Mouse (Mus musculus) c-Kit-positive CD71-positive TER-119-positive erythroid progenitor cells, embryonic 14.5 days (primary cell): ENCODE results near the gene Gm49395.

Experiments
- DNase-seq: peaks from one replicate; pipeline ENCODE4 v3.0.0-alpha.2; 2013; ENCODE audit warnings: low spot score

Gm49395 gene

GRCm38 (mm10) chr13:115101355-115102191 lies at the start of gene Gm49395, which contains the start of gene Itga1:
Gene Gm49395 (minus strand): TSS chr13:115101921.
Gene Itga1 (minus strand): TSS chr13:115101964.
- no peak for DNase-seq

DNA sequence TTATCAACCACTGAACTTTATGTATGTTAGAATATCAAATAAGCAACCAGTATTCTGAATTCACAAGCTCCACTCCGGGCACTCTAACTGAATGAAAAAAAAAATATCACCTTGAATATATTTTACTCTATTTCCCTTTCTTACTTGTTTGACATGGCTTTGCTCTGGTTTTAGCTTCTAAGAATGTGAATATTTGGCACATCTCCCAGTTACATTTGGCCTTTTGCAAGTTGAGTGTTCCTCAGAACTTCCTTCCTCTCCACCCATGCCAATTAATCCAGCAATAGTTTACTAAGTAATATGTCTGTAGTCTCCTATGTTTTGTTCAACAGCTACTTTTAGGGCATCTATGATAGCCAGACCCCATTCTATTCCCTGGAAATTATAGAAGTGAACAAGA lies 48.9 kb upstream of the Gm49395 start:
- no peak for DNase-seq

DNA sequence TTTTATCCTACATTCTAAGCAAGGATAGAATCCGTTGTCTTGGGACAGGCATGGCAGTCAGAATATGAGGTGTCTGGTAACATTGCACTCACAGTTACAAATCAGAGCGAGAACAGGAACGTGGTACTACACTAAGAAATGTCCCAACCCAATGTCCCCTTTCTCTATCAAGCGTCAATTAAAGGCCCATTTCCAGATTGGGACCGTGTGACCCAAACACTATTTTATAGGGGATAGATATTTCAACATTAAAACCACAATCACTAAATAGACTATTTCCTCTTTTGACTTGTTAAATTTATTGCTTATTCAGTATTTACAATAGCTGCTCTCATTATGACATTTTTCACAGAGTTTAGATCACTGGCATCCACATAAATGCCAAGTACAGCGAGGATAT lies 48.1 kb upstream of the Gm49395 start:
- no peak for DNase-seq

GRCm38 (mm10) chr13:115143575-115143974 lies 41.9 kb upstream of the Gm49395 start:
- DNase-seq = no peak

- DNase-seq = no peak
Measured at GRCm38 (mm10) chr13:115142066-115142465, 40.3 kb upstream of the Gm49395 start.

DNA sequence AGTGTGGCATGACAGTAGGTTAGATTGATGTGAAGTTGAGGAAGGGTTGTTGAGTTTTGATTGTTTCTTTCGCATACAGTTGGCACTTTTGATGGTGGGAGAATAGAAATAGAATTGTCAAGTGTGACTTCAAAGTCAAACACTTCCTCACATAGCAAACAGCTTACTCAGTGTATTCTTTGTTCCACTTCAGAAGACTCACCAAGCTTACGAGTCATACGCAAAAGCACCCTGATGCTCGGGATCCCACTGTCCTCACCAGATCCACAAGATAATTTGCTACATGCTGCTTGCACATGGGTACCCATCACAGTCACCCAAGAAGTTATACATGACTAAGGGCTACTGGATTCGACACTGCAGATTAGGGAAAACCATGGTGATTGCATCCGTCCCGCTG lies 36.8 kb upstream of the Gm49395 start:
- DNase-seq = no peak

GRCm38 (mm10) chr13:115136761-115137160 lies 35.0 kb upstream of the Gm49395 start:
- no peak for DNase-seq

GRCm38 (mm10) chr13:115132435-115132834 lies 30.7 kb upstream of the Gm49395 start:
- no peak for DNase-seq

GRCm38 (mm10) chr13:115131381-115131780 lies 29.7 kb upstream of the Gm49395 start:
- no peak for DNase-seq

DNA sequence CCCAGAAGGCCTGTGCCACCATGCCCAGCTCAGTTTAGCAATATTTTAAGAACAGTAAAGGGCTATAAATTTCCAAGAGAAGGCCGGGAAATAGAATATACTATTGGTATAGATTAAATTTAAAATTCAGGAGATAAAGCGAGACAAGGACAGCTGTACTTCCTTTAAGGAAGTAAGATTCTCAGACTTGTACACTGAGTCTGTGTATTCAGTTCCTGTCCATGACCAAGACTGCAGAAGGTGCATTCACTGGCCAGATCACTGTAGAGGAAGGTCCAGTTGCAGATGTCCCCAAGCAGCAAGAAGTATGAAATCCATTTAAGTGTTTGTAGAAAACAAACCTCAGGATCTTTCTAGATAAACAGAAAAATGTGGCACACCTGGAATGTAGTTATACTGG lies 28.3 kb upstream of the Gm49395 start:
- no peak for DNase-seq

DNA sequence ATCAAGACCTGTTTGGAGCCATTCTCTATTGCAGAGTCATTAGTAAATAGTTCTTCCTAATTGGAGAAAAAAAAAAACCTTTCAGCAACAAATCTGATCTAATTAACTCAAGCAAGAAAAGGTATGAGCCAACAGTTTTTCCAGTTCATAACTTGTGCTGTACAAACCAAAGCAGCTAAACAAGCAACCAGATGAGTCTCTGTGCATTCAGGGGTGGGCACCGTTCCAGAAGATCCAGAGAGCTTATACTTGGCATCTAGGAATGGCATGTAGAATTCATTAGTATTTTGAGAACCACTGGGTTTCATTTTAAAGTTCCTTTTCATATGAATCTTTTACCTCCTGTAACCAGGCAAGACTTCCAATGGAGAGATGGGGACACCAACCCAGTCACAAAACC lies 26.1 kb upstream of the Gm49395 start:
- DNase-seq = no peak

DNA sequence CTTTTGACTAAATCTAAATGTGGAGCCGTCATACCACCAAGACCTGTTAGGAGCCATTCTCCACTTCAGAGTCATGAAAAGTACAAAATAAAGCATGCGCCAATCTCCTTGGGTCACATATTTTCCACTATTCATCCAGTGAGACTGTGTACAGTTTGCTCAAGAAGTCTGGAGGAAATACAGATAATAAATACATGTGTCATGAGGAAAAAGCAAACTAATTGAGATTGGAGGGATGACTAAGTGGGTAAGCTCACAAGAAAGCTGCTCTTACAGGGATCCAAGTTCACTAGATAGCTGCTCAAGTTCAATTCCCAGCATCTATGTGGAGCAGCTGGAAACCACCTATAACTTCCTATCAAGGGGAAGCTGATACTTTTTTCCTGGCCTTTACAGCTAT lies 24.8 kb upstream of the Gm49395 start:
- no peak for DNase-seq

- no peak for DNase-seq
Measured at GRCm38 (mm10) chr13:115125130-115125529, 23.4 kb upstream of the Gm49395 start.

GRCm38 (mm10) chr13:115124521-115124920 lies 22.8 kb upstream of the Gm49395 start:
- DNase-seq = no peak

- DNase-seq = no peak
Measured at GRCm38 (mm10) chr13:115118756-115119155, 17.0 kb upstream of the Gm49395 start.

DNA sequence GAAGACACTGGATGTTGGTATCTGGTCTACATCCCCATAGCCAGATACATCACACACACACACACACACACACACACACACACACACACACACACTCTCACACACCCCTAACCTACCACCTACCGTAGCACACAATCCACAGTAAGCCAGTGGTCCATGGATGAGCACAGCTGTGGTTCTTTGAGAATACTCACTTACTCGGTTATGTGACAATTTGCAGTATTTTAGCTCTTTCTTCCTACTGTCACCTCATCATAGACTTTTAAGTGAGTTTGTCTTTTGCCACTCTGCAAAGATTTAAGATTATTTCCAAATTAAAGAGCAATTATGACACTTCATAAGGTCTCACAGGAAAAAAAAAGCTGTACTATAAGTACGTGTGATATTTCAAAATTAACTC lies 16.5 kb upstream of the Gm49395 start:
- no peak for DNase-seq

DNA sequence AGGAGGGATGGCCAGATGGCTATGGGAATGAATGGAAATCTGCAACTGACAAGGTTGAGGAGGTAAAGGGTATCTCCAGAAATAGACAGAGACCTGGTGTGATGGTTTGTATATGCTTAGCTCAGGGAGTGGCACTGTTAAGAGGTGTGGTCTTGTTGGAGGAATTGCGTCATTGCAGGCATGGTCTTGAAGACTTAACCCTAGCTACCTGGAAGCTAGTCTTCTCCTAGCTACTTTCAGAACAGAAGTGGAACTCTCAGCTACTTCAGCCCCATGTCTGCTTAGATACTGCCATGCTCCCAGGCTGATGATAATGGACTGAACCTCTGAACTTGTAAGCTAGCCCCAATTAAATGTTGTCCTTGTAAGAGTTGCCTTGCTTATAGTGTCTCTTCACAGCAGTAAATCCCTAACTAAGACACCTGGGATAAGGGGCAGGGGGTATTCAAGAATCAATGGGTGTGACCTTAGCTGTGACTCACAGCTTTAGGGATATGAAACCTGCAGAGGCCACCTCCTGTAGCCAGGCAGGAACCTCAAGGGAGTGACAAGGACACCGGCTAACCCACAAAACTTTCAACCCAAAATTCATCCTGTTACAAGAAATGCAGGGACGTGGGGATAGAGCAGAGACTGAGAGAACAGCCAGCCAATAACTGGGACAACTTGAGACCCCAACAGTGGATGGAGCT lies 15.4 kb upstream of the Gm49395 start:
- DNase-seq = no peak

GRCm38 (mm10) chr13:115109628-115110027 lies 7.9 kb upstream of the Gm49395 start:
- no peak for DNase-seq

DNA sequence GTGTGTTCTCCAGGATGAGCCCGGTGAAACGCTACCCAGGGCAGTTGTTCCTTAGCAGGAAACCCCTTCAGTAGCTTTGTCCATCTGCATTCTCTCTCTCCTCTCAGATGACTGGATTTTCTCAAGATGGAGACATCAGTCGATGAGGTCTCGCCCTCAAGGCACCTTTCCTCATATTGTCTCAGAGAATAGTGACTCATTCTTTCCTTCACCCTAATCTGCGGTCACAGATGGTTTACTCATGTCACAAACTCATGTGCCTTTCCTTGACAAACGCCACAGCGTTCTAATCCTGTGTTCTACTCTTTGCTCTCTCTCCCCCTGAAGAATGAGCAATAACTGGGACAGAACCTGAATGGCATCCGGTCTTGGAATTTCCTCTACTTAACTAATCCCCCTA lies 5.7 kb upstream of the Gm49395 start:
- DNase-seq = no peak

GRCm38 (mm10) chr13:115106183-115106582 lies 4.5 kb upstream of the Gm49395 start:
- DNase-seq = no peak

GRCm38 (mm10) chr13:115102754-115103153 lies 1.0 kb upstream of the Gm49395 start:
- DNase-seq = no peak

GRCm38 (mm10) chr13:115100381-115101177 lies 1.1 kb downstream of the Gm49395 start:
- no peak for DNase-seq

- DNase-seq = no peak
Measured at GRCm38 (mm10) chr13:115099381-115099780, 2.3 kb downstream of the Gm49395 start.
